Mouse (Mus musculus): Measurements from ENCODE around the gene Arhgap15.

GRCm38 (mm10) chr2:43851195-43851594, 102.6 kb downstream of the Arhgap15 start:
- no peak for TF ChIP-seq CTCF (IDR thresholded peaks at IDR 0.05; ENCODE audit: low read depth, low read length)
- TF ChIP-seq GATA1 (IDR thresholded peaks at IDR 0.05; ENCODE audit: borderline replicate concordance, low read length), result no peak
- TF ChIP-seq TAL1 (conservative IDR thresholded peaks at IDR 0.05; ENCODE audit: low read depth, low read length), result no peak

All from G1E (cell line).